Mouse (Mus musculus) embryo, embryonic 10.5 days (tissue): Measurements from ENCODE around the gene Arel1.

Experiments used
- DNase-seq: peaks from one replicate; pipeline ENCODE4 v3.0.0-alpha.2; 2015; ENCODE audit warnings: low spot score

Gene Arel1

DNA sequence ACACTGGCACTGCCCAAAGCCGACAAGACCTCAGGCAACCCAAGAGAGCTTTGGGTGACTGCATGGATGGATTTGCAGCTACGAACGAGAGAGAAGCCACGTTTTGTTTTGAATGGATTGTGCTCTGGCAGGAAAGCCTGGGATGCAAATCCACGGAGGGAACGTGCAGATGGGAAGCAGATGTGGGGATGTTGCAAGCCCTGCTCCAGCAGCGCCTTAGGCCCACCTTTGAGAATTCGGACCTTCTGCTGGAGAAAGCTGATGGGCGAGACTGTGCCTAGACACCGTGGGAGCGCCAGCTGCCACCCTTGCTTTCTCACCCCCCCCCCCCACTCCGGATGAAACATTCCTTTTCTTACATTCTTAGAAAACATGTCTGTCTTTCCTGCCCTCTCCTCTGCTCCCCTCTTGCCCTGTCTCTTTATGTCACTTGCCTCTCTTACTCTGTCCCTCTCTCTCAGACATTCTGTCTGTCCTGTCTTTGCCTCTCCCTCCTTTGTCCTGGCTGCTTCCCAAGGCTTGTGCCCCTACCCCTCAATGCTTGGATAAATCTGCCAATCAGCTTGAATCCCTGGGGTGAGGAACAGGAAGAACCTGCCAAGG lies 63.6 kb downstream of the Arel1 start:
- peak; percentile 34 for DNase-seq

DNA sequence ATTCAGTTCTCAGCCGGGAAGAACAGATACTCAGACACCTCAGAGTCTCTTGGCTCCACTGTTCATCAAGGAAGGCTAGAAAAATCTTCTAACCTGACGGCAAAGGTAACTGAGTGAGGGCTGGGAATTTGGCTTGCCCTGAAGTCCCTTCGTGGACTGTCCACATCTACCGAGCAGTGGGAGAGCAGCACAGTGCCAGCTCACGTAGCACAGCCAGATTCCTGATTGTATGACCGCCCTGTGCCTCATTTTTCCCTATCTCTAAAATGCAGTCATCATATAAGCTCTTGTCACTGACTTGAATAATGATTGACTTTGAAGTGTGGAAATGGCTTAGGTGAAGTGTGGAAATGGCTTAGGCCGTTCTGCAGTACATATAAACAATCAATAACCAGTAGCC lies 66.3 kb downstream of the Arel1 start:
- DNase-seq = no peak

DNA sequence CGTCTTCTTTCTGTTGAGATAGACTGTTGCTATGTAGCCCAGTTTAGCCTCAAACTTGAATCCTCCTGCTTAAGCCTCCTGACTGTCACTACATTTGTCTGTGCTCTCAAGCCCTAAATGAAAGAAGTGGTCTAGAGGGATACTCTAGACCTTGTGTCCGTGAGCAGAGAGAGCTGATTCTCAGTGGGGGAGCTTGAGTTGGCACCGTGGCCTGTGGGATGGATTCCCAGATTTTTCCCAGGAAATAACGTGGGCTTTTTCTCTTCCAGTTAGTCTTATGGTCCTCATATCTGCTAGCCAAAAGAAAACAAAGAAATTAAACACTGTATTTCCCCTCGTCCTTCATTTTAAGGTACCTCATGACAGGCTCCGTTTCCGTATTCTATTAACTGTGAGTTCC lies 70.4 kb downstream of the Arel1 start:
- DNase-seq = no peak

DNA sequence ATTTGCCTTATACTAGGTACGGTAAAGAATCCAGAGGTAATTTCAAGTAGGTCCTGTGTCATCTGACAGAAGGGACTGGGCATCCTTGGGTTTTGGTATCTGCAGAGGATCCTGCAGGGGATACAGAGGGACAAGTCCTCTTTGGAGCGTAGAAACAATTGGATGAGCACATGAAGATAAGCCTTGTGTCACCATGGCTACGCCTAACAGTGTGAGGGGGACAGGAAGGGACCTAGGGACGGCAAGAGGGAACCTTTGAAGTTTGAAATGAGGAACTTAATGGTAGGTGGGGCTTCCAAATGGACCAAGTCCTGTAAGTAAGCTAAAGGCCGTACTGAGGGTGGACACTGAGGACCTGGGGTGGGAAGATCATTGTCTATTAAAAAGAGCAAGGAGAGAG lies 73.4 kb downstream of the Arel1 start:
- no peak for DNase-seq

DNA sequence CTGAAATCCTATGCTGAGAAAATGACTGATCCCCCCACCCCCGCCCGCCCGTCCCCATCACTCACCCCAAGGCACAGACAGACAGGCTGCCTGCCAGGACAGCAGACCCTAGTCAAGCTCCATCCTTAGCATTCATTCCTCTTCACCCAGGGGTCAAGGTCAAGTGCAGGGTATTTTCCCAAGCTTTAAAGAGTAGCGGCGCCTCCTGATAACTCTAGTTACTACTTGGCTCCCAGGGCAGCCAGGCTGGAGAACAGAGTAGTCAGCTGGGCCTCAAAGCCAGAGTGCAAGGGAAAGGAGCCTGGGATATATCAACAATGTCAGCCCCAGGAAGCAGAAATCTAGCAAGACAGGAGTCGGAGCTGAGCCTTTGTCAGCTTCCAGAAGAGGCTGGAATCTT lies 74.5 kb downstream of the Arel1 start:
- DNase-seq = peak; percentile 17

DNA sequence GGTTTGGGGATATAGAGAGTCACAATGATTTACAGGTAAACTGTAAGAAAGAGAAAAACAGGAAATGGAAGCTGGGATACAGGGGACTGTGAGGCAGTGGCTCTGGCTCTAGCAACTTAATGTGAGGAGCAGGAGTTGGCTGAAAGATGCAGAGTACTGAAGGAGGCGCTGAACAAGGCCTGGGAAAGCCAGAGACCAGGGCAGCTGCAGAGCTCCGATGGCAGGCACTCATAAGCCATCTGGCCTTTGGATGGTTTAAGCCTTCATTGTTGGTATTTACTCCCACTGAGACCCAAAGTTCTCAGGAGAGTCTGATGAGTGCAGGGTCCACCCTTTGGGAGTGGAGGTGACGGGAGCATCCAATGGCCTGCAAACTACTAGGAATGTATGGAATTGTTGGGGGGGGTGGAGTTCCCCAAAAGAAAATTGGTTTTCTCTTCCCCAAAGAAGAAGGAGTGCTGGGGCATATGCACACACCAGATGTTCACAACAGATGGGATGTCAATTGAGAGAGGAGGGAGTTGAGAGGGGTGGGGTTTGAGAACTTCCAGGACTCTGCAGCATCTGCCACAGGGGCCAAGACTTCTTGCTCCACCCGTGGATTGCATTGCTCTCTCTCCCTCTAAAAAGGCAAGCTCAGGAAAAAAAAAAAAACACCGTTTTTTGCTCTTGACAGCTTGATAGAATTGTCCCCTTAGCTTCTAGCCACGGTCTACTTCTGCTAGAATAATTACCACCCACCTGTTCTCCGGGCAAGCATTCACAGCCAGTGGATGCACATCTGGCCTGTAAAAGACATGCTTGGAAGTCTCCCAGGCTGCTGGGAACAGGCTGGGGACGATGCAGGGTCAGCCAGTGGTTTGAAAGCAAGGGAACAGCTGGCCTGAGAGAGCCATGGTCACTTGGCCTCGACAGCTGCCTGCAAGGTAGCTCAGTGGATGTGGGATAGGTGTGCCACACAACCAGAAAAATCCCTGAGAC lies 76.8 kb downstream of the Arel1 start:
- DNase-seq = peak; percentile 29

DNA sequence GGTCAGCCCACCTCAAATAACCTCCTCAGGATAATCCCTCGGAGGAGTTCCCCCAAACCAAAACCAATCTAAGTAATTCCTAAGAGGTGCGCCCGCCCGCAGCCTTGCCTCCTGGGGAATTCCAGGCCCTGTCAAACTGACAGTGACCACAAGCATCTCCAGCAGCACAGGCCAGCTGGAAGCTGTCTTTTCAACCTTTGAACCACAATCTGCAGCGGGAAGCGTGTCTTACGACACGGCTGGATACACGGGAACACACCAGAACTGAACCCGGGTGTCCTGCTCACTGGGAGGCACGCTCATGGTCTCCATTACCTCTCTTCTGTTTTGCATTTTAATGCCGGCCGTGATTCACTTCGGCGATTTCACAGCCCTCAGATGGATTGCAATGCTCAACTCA lies 80.4 kb downstream of the Arel1 start:
- no peak for DNase-seq

DNA sequence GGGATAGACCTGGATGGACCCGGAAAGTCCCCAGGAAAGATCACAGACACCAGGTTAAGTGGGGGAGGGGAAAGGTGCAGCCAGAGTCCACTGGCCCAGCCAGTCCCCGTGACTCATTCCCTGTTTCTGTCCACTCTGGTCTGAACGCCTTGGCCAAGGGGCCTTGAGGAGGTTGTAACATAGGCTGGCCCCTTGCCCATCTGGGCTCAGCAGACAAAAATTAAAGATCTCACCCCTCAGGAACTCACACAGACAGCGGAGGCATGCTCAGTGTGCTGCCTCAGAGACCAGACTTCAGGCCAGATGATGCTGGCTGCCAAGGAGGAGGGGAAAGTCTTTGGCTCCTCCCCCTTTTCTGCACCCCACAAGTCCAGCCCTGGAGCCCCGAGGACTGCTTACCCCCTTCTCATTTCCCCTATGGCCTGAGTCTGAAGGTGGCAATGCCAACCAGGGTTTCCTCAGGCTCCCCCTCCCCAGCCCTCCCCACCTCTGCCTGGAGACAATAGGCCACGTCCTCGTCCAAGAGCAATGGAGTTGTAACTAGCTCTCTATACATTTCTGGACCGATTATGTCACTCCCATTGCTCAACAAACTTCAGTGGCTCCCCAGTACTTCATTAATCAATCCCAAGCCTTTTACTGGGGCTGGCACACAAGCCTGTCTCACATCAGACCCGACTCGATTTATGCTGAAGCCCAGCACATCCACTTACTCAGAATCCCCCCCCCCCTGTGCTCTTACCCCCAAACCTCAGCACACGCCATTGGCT lies 85.4 kb downstream of the Arel1 start:
- DNase-seq = no peak

DNA sequence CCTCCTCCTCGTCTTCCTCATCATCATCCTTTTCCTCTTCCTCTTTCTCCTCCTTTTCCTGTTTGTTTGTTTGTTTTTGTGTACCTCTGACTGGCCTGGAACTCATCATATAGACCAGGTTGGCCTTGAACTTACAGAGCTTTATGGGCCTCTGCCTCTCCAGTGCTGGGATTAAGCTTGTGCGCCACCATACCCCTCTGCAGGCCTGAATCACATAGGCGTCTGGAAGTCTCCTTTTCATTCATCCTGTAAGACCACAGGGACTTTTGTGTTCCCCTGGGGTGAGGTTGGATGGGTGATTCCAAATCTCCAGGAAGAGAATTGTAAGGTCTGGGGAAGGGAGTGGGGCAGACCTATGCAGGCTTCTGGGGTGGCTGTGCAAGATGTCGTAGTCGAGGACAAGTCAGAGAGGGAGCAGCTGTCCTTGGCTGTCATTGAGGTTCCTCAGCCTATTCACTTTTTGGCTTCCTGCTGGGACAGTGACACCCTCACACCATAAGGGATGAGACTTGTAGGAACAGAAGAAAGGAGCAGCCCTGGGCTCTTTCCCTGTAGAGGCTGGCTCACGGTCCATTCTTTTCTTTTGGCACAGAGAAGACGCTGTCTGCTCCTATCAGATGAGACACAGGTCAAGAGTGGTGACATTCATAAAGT lies 86.2 kb downstream of the Arel1 start:
- DNase-seq = no peak

DNA sequence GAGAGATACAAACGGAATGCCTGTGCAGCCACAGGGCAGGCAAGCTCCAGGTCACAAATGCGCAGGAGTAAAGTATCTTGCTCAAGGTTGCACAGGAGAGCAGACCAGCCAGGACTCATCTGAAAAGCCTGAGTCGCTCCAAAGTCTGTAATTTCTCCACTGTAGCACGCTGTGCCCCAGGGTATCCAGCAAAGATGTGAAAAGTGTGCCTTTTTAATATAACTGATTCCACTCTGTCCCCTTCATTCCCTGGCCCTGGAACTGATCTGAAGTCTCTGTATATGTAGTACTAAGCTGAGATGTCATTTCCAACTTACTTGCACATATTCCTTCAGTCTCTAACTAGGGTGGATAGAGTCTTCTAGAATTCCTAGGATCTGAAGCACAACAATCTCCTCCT lies 87.9 kb downstream of the Arel1 start:
- no peak for DNase-seq

DNA sequence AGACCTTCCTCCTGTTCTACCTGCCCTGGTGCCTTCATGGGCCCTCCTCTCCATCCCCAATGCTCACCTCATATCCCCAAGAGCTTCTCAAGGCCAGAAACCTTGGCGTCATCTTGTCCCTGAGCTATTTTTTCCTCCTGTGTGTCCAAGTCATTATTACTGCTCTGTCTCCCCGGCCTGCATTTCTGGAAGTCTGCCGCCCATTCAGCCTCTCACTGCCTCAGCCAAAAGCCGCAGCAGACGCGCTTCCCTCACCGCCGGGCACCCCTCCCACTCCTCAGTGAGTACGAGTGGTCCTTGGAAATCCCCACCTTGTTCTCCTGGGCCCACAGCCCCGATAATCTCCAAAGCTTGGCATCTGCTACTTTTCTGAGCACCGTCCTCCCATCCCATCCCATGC lies 90.6 kb downstream of the Arel1 start:
- no peak for DNase-seq

DNA sequence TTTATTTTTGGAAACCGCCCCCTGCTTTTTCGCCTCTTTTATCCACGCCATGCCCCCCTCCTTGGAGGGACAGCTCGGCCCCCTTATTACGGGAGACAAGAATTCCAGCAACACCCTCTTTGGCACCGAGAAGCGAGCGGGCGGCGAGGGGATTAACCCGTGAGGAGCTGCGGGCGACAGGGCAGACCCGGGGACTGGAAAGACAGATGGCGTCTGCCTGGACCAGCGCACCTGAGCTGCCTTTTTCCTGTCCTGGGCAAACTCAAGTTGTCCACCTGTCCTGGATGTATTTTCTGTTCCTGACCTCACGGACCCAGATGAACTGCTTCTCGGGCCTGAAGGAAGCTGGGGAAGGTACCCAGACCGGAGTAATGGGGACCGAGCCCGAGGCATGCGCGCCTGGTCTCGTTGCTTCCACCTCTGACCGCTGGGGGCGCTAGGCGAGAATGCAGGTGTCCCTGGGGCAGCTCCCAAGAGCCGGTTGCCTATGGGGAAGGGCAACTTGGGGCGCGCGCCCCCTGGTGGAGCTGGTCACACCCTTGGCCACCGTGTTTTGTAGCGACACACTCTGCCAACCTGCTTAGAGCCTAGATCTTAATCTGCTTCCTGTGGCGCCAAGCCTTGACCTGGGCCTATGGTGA lies 94.1 kb downstream of the Arel1 start, which contains the start of gene Ltbp2:
Gene Ltbp2, minus strand, starts transcription at position 52 of the 641 bp plus-strand sequence.
- DNase-seq = peak; percentile 82

DNA sequence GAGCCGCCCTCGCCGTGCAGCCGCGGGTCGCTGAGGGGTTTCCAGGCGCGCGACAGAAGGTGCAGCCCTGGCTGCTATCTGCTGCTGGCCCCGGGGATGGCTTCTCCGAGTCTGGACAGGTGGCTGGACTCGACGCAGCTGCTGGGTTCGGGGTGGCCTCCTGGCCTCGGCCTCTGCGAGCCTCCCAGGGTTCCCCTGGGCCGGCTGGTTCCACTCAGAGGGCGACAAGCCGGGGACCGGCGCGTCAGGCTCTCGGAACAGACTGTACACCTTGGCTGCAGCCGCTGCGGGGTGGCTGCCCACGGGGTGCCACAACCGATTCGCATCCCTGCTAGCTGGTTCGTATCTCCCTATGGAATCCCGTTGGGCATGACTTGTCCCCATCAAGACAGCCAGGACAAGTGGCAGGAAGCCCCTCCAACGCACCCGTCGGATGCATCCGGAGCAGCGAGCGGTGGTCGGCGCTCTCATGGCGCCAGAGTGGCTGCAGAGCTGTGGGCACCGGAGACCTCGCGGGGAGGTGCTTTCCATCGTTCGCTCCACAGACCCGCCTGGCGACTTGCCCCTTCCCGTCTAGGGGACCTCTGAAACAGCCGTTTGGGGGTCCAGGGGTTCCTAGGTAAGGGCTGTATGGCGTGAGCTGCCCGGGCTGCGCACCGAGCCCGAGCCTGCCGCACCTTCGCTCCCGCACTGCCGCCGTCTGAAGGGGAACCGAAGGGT lies 94.8 kb downstream of the Arel1 start:
- DNase-seq = no peak

DNA sequence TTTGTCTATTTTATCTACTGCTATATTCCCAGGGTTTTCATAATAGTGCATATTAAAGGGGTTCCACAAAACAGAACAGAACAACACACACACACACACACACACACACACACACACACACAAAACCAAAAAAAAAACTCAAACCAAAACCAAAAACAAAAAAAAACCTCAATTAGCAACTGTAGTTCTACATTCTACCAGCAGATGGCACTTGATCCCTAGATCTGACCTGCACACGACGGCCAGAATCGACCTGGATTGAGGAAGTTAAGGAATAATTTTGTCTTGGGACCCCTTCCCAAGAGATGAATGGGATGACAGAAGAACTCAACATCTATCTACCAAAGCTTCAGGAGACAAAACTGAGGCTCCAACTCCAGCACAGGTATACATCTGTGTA lies 97.3 kb downstream of the Arel1 start:
- peak; percentile 83 for DNase-seq

DNA sequence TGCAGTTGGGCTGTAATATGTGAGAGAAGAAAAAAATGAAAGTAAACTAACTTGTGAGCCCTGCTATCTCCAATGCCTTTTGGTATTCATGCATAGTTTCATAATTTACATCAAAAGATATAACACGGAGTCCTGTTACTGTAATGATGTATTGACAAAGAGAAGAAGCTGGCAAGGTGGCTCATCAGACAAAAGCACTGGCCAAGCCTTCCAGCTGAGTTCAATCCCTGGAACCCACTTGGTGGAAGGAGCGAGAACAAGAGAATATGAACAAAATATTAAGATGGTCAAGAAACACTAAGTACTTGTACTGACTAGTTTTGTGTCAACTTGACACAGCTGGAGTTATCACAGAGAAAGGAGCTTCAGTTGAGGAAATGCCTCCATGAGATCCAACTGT lies 98.4 kb downstream of the Arel1 start:
- no peak for DNase-seq
